Mouse (Mus musculus) lung, embryonic 15.5 days (tissue): ENCODE data around the gene Rilp. TPM values are rescaled to one million over a fixed set of nuclear protein-coding genes. Genes with fewer than 3 reads are reported as not detected.

Source experiments
- ATAC-seq: fragments of 200-750 bp; cut with Nextera tagmentation; 2 replicates; pipeline ENCODE4 v1.8.0; 2017; ENCODE audit warnings: moderate number of reproducible peaks, borderline replicate concordance; ENCODE audit not compliant: low FRiP score, low TSS enrichment; ENCODE audit errors: extremely low read depth
- H3K27ac ChIP-seq: fragments of 300-500 bp; sonication (generic); 2 replicates; pipeline ENCODE4 v1.5.1; 2015; ENCODE audit warnings: moderate library complexity, mild to moderate bottlenecking, inconsistent platforms
- H3K27me3 ChIP-seq: fragments of 300-500 bp; sonication (generic); 2 replicates; pipeline ENCODE4 v1.6.1; 2015; ENCODE audit warnings: inconsistent platforms
- H3K36me3 ChIP-seq: fragments of 300-500 bp; sonication (generic); 2 replicates; pipeline ENCODE4 v1.6.1; 2015; ENCODE audit warnings: inconsistent platforms
- H3K4me1 ChIP-seq: fragments of 300-500 bp; sonication (generic); 2 replicates; pipeline ENCODE4 v1.6.1; 2015; ENCODE audit warnings: inconsistent platforms
- H3K4me2 ChIP-seq: fragments of 300-500 bp; sonication (generic); 2 replicates; pipeline ENCODE4 v1.6.1; 2015; ENCODE audit warnings: inconsistent platforms, mild to moderate bottlenecking, moderate library complexity
- H3K4me3 ChIP-seq: fragments of 300-500 bp; sonication (generic); 2 replicates; pipeline ENCODE4 v1.5.1; 2015; ENCODE audit warnings: mild to moderate bottlenecking, inconsistent platforms
- H3K9ac ChIP-seq: fragments of 300-500 bp; sonication (generic); 2 replicates; pipeline ENCODE4 v1.6.1; 2015; ENCODE audit warnings: inconsistent platforms
- H3K9me3 ChIP-seq: fragments of 300-500 bp; sonication (generic); 2 replicates; pipeline ENCODE4 v1.6.1; 2016; ENCODE audit warnings: inconsistent platforms
- WGBS: fragments of 180-500 bp; shearing (Covaris S2); methylation state at CpG from one replicate; pipeline ENCODE4 v1.1.7; 2015; 5-methylcytosine and 5-hydroxymethylcytosine counted together
- polyA plus RNA-seq: library from polyadenylated mRNA; unstranded; fragments of >200 nt; fragmentation: Nextera tagmentation; extraction: Ambion mirVana; gene quantifications from 2 replicates; pipeline ENCODE4 v1.2.1, GENCODE M21; 2015

The Rilp gene
- polyA plus RNA-seq, 1 experiment from 2014 or later, result 0.66 TPM

DNA sequence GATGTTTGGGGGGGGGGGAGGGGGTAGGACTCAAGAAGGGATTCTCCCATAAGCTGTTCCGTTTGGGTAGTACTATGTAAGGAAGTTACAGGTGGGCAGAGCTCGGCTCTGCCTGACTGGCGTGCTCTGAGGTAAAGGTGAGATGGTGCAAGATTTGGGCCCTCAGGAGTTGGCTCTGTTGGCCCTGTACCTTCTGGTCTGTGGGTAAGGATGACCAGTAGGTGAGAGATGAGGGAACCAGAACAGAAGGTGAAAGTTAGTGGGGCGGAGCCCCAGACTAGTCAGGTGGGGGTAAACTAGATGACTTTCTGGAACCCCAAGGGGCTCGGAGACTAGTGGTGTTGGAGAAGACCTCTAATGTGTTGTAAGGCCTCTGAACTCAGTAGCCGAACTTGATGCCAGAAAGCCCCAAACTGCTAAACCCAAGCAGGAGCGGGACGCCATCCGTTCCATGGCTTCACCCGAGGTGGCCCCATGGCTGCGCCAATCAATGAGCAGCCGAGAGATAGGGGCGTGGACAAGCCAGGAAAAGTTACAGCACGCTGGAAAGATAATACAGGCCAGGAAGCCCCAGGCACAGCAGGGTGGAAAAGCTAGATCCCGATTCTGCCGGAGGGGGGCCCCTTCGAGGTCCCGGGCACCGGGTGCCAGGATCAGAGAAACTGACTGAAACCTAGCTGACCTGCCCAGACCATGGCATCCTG is 42.2 kb upstream of the Rilp start:
- Histone ChIP-seq H3K27ac (0 out of 2 replicates have a peak overlapping the region, but pooled peaks have one; percentile 20), H3K27me3 (no peaks in the 10 kb centered on the region)
- WGBS, result 15% methylated on average over 19 of the region's 19 CpGs

DNA sequence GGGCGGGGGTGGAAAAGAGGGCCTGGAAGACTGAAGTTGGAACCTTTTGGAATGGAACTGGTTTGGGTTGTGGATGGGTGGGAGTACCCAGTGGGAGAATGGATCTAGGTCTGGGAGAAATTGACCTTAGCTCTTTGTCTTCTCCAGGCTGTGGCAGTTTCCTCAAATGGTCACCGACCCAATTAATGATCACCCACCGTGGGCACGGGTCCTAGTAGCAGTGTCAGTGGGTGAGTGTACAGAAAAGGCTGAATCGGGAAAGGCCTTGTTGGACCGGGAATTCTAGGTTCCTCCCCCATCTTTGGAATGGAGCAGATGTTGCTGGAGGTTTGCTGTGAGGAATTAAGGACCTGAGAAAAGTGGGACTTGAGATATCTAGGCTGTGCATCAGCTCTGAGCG is 41.5 kb upstream of the Rilp start:
- H3K27me3 ChIP-seq, result no peaks in the 10 kb centered on the region
- peak overlapping the region; percentile 61 for H3K9ac ChIP-seq
- no peak for ATAC-seq
- peak overlapping the region; percentile 56 for H3K4me3 ChIP-seq
- 60% methylated on average over 7 of the region's 7 CpGs for WGBS
- no peaks in the 10 kb centered on the region for H3K9me3 ChIP-seq
- peaks cover 8% of the 10 kb centered on the region for H3K36me3 ChIP-seq
- H3K4me2 ChIP-seq, result peak overlapping the region; percentile 94
- 0 out of 2 replicates have a peak overlapping the region, but pooled peaks have one; percentile 20 for H3K27ac ChIP-seq
- H3K4me1 ChIP-seq, result peaks cover 18% of the 10 kb centered on the region

More for the DNA sequence above, 42.2 kb upstream of the Rilp start:
- Histone ChIP-seq H3K4me1 (peaks cover 25% of the 10 kb centered on the region), H3K9me3 (no peaks in the 10 kb centered on the region), H3K36me3 (peaks cover 8% of the 10 kb centered on the region), H3K9ac (peak overlapping the region; percentile 61), H3K4me3 (peak overlapping the region; percentile 56), H3K4me2 (peak overlapping the region; percentile 94)
- ATAC-seq, result peak; percentile 81

DNA sequence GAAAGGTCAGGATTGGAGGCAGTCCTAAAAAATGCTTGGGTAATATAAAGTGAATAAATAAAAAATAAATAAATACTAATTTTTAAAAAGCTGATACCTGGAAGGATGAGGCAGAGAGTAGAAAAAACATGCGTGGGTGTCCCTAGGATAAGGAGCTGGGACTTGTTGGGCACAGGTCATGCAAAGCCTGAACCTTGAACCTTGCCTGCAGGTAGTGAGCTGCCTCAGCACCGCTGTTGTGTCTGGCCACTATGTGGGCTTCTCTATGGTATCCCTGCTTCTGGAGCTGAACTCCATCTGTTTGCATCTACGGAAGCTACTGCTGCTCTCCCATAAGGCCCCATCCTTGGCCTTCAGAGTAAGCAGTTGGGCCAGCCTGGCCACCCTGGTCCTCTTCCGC is 40.6 kb upstream of the Rilp start:
- Histone ChIP-seq H3K4me2 (no peak overlapping the region), H3K27ac (no peak overlapping the region), H3K9ac (no peak overlapping the region), H3K4me3 (no peak overlapping the region), H3K27me3 (no peaks in the 10 kb centered on the region), H3K9me3 (no peaks in the 10 kb centered on the region), H3K36me3 (peaks cover 8% of the 10 kb centered on the region), H3K4me1 (peaks cover 13% of the 10 kb centered on the region; the same call in 1 of the 2 replicates)
- no peak for ATAC-seq
- 90% methylated on average over 4 of the region's 4 CpGs for WGBS

DNA sequence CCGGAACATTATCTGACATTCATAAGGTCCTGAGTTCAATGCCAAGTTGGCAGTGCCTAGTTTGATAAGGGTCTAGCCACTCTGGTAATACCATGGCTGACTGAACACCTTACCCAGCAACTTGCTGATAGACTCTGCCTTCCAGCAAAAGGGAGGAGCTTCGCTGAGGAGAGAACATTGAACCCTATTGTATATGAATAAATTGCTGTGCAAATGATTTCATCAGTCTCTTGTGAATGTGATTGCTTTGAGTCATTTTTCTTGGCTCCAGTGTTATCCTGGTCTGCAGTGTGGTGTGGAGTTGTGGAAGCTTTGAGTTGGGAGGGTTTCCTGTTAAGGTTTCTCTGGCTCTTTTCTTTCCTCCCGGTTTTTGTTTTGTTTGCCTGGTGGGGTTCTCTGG is 39.2 kb upstream of the Rilp start:
- H3K27ac ChIP-seq, result no peak overlapping the region
- 74% methylated on average over 3 of the region's 3 CpGs for WGBS
- no peak overlapping the region for H3K4me3 ChIP-seq
- H3K27me3 ChIP-seq, result no peaks in the 10 kb centered on the region
- no peak overlapping the region for H3K9ac ChIP-seq
- peaks cover under 1% of the 10 kb centered on the region; the same call in 1 of the 2 replicates for H3K36me3 ChIP-seq
- H3K4me1 ChIP-seq, result peaks cover 13% of the 10 kb centered on the region; the same call in 1 of the 2 replicates
- no peaks in the 10 kb centered on the region for H3K9me3 ChIP-seq
- H3K4me2 ChIP-seq, result no peak overlapping the region
- no peak for ATAC-seq

DNA sequence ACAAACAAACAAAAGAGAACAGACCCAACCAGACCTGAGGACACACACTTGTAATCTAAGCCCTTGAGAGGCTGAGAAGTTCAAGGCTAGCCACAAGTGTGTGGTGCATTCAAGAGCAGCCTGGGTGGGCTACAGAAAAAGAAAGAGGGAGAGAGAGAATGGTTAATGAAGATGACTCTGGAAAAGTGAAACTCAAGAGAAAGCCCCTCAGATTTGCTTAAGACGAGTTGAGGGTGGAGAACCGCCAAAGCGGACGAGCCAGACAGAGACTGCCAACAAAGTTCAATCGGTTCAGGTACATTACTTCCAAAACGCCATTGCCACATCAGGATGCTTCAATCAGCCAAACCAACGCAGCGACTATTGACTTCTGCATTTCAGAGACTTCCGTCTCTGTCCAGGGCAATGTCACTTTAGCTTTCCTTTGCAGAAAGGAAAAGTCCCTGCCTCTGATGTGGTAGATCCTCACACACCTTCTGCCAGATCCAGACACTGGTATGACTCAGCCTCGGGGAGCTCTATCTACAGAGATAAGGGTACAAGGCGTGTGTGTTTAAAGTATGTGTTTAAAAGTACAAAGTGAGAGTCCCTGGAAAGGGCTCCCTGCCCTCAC is 37.3 kb upstream of the Rilp start:
- H3K4me1 ChIP-seq, result peaks cover 10% of the 10 kb centered on the region; the same call in 1 of the 2 replicates
- no peak overlapping the region for H3K4me3 ChIP-seq
- WGBS, result 70% methylated on average over 11 of the region's 11 CpGs
- no peak overlapping the region for H3K27ac ChIP-seq
- H3K9me3 ChIP-seq, result no peaks in the 10 kb centered on the region
- H3K9ac ChIP-seq, result no peak overlapping the region
- no peaks in the 10 kb centered on the region for H3K36me3 ChIP-seq
- H3K4me2 ChIP-seq, result no peak overlapping the region
- no peaks in the 10 kb centered on the region for H3K27me3 ChIP-seq
- no peak for ATAC-seq

DNA sequence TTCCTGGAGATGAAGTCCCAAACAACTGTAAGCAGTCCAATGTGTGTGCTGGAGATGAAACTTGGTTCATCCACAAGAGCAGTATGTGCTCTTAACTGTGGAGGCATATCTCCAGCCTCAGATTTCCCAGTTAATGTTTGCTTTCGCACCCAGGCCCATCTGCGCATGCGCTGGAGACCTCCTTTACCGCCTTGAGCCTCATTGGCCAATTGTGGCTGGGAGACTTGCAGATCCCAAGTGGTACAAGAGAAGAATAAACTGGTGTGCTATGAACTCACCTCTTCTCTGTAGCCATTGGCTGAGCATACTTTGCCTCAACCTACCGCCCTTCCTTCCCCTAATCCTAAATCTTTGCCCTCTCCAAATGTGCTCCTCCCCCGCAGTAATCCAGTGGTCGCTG is 36.5 kb upstream of the Rilp start:
- Histone ChIP-seq H3K4me2 (no peak overlapping the region), H3K9me3 (no peaks in the 10 kb centered on the region), H3K27ac (no peak overlapping the region), H3K36me3 (no peaks in the 10 kb centered on the region), H3K9ac (no peak overlapping the region), H3K27me3 (no peaks in the 10 kb centered on the region), H3K4me1 (peaks cover 2% of the 10 kb centered on the region; the same call in 1 of the 2 replicates), H3K4me3 (no peak overlapping the region)
- 59% methylated on average over 7 of the region's 7 CpGs for WGBS
- ATAC-seq, result no peak

DNA sequence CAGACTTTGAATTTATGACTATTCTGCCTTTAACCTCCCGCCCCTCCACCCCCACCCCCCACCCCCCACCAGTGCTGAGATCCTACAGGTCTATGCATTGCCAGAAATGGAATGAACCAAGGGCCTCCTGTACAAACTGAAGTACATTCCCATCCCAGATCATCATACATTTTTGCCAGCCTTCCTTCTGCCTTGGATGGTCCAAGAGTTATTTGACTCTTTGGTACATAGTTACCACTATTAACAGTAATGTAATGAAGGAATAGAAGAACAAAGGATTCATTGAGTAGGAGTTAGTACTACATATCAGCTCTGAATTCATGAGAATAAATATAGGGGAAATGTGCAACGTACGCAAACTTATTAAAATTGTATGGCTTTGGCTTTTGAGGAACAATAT is 23.7 kb upstream of the Rilp start:
- Histone ChIP-seq H3K9ac (no peak overlapping the region), H3K4me3 (peak overlapping the region; percentile 83), H3K36me3 (peaks cover 19% of the 10 kb centered on the region), H3K9me3 (no peaks in the 10 kb centered on the region), H3K27me3 (no peaks in the 10 kb centered on the region), H3K4me2 (peak overlapping the region; percentile 81; the same call in 1 of the 2 replicates), H3K27ac (no peak overlapping the region), H3K4me1 (peaks cover 13% of the 10 kb centered on the region)
- 20% methylated on average over 3 of the region's 3 CpGs for WGBS
- ATAC-seq, result peak; percentile 47; the same call in 1 of the 2 replicates

DNA sequence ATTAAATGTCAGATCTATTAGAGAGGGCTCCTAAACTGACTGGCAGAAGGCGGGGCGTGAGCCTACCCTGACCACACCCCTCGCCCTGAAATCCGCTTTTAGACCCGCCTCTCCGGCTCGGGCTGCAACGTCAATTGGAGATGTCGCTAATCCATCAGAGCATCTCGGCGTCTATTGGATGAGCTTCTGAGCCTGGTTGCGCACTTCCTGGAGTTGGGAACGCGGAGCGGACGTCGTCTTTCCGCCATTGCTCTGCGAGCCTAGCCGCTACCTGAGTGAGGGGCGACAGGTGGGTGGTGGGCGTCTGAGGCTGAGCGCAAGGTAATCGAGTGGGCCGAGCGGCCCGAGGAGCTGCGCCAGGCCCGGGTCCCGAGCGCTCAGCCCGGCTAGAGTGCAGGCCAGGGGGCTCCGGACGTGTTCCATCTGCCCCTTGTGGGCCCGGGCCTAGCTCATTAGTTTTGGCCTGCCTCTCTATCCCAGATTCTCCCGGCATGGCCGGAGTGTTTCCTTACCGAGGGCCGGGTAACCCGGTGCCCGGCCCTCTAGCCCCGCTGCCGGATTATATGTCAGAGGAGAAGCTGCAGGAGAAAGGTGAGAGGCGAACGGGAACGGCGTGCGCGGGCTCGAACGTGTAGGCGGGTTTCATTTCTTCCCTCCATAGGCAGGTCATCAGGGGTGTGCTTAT is 23.2 kb upstream of the Rilp start, which contains the start of gene Prpf8:
Gene Prpf8 (plus strand): TSS at position 216 of the 685 bp plus-strand sequence.
- Histone ChIP-seq H3K4me2 (peak within 1 kb of the TSS; percentile 81), H3K36me3 (peaks cover 25% of the 10 kb centered on the region), H3K4me3 (peak within 1 kb of the TSS; percentile 83), H3K27ac (peak within 1 kb of the TSS; percentile 26; the same call in 1 of the 2 replicates), H3K27me3 (no peaks in the 10 kb centered on the region), H3K9ac (peak within 1 kb of the TSS; percentile 91), H3K4me1 (peaks cover 13% of the 10 kb centered on the region), H3K9me3 (no peaks in the 10 kb centered on the region)
- under 1% methylated on average over 52 of the region's 52 CpGs for WGBS
- ATAC-seq, result peak; percentile 100

DNA sequence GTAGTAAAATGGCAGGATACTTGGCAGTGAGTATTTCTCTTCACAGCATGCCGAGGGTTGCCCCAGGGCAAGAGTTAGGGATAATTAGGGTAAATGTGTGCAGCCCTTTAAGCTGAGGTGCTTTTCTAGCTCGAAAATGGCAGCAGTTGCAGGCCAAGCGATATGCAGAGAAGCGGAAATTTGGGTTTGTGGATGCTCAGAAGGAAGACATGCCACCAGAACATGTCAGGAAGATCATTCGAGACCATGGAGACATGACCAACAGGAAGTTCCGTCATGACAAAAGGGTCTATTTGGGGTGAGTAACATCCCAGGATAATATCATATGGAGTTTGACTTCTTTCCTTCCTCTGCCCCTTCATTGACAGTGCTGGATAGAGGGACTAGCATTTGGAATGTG is 22.4 kb upstream of the Rilp start:
- no peaks in the 10 kb centered on the region for H3K27me3 ChIP-seq
- H3K9ac ChIP-seq, result peak overlapping the region; percentile 91
- H3K4me2 ChIP-seq, result peak overlapping the region; percentile 81
- H3K9me3 ChIP-seq, result no peaks in the 10 kb centered on the region
- no peak overlapping the region for H3K27ac ChIP-seq
- ATAC-seq, result no peak
- peaks cover 32% of the 10 kb centered on the region for H3K36me3 ChIP-seq
- 32% methylated on average over 6 of the region's 6 CpGs for WGBS
- peaks cover 13% of the 10 kb centered on the region for H3K4me1 ChIP-seq
- peak overlapping the region; percentile 83 for H3K4me3 ChIP-seq

DNA sequence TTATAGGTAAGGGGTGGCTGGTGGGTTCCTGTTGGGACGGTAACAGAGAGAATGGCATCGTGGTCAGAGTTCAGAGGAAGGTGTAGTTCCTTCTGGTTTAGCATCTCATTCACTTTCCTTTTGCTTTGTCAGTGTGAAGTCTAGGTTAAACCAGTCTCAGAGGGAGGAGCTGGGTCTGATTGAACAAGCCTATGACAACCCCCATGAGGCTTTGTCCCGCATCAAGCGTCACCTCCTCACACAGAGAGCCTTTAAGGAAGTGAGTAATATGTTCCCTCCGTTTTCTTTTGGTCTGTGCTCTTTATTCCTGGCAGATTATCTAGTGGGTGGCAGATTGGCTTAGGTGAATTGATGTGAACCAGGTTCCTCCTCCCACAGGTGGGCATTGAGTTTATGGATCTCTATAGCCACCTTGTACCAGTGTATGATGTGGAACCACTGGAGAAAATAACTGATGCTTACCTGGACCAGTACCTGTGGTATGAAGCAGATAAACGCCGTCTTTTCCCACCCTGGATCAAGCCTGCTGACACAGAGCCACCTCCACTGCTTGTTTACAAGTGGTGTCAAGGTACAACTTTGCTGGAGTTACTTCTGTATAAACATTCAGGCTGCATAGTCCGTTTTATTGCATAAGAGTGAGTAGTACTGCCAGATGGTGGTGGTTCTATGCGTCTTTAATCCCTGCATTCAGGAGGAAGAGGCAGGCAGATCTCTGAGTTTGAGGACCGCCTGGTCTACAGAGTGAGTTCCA is 15.4 kb upstream of the Rilp start:
- Histone ChIP-seq H3K27me3 (no peaks in the 10 kb centered on the region), H3K27ac (no peak overlapping the region), H3K36me3 (peaks cover 99% of the 10 kb centered on the region), H3K4me1 (no peaks in the 10 kb centered on the region), H3K4me2 (no peak overlapping the region), H3K4me3 (no peak overlapping the region), H3K9ac (no peak overlapping the region), H3K9me3 (no peaks in the 10 kb centered on the region)
- ATAC-seq, result no peak
- 87% methylated on average over 10 of the region's 10 CpGs for WGBS

DNA sequence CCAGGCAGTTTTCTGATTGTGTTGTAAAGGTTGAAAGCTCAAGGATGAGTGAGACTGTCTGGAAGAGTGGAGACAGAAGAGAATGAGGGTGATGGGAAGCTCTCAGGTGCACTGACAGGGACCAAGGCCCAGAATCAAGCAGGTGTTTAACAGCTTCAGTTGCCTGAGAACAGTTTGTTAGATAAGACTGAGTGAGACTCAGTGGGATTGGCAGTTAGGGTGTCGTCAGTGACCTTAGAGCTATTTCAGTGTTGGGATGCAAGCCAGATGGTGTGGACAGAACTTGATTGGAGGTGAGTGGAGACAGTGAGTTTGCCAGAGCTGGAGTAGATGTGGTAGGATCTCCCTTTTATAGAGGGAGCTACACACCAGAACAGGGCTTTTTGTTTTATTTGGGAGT is 11.8 kb upstream of the Rilp start:
- Histone ChIP-seq H3K4me2 (no peak overlapping the region), H3K4me3 (no peak overlapping the region), H3K27ac (no peak overlapping the region), H3K9ac (no peak overlapping the region), H3K27me3 (no peaks in the 10 kb centered on the region), H3K36me3 (peaks cover 99% of the 10 kb centered on the region), H3K9me3 (no peaks in the 10 kb centered on the region), H3K4me1 (no peaks in the 10 kb centered on the region)
- ATAC-seq, result no peak
- 85% methylated on average over 1 of the region's 1 CpGs for WGBS
